Mouse (Mus musculus) liver, embryonic 14.5 days (tissue): ENCODE data around the gene Bhlhe40. TPM values are rescaled to one million over a fixed set of nuclear protein-coding genes. Genes with fewer than 3 reads are reported as not detected.

Experiments
- ATAC-seq: fragments of 200-750 bp; cut with Nextera tagmentation; 2 replicates; pipeline ENCODE4 v1.8.0; 2017; ENCODE audit warnings: moderate number of reproducible peaks, mild to moderate bottlenecking, moderate library complexity; ENCODE audit not compliant: insufficient read depth
- DNase-seq, 3 experiments: peaks; one replicate each; pipeline ENCODE4 v3.0.0-alpha.2; 2012 to 2013; ENCODE audit warnings: low read depth in 3 of 3, low spot score in 3 of 3
- H3K27ac ChIP-seq: fragments of 300-500 bp; sonication (generic); 2 replicates; pipeline ENCODE4 v1.5.1; 2014; ENCODE audit warnings: moderate library complexity, mild to moderate bottlenecking, control low read depth, inconsistent platforms
- H3K27me3 ChIP-seq: fragments of 300-500 bp; sonication (generic); 2 replicates; pipeline ENCODE4 v1.6.1; 2014; ENCODE audit warnings: mild to moderate bottlenecking, low read length, moderate library complexity; ENCODE audit not compliant: control insufficient read depth, insufficient read depth
- H3K36me3 ChIP-seq: fragments of 300-500 bp; sonication (generic); replicated peaks from 2 replicates; pipeline ENCODE4 v1.6.1; 2014; ENCODE audit warnings: low read depth; ENCODE audit not compliant: control insufficient read depth, insufficient read depth
- H3K4me1 ChIP-seq, 2 experiments: fragments of 200-500 bp in 1 of 2; fragments of 300-500 bp in 1 of 2; sonication (generic) in 1 of 2; replicated peaks; 2 replicates each; pipeline ENCODE4 v1.6.1; 2012 to 2014; ENCODE audit warnings: antibody characterized with exemption in 1 of 2, inconsistent platforms in 1 of 2, low read length in 1 of 2; ENCODE audit not compliant: control insufficient read depth in 2 of 2, insufficient read depth in 2 of 2
- H3K4me2 ChIP-seq: fragments of 300-500 bp; sonication (generic); 2 replicates; pipeline ENCODE4 v1.6.1; 2014; ENCODE audit warnings: low read depth, mild to moderate bottlenecking, control low read depth, moderate library complexity
- H3K4me3 ChIP-seq, 2 experiments: fragments of 200-500 bp in 1 of 2; fragments of 300-500 bp in 1 of 2; sonication (generic) in 1 of 2; 2 replicates each; pipeline ENCODE4 v1.5.1; 2012 to 2014; ENCODE audit warnings: low read depth in 2 of 2, low read length in 2 of 2, mild to moderate bottlenecking in 2 of 2, control low read depth in 1 of 2, inconsistent platforms in 1 of 2, moderate library complexity in 1 of 2; ENCODE audit not compliant: insufficient read depth in 1 of 2
- H3K9ac ChIP-seq: fragments of 300-500 bp; sonication (generic); replicated peaks from 2 replicates; pipeline ENCODE4 v1.6.1; 2014; ENCODE audit warnings: mild to moderate bottlenecking, control low read depth, moderate library complexity
- H3K9me3 ChIP-seq: fragments of 300-500 bp; sonication (generic); 2 replicates; pipeline ENCODE4 v1.6.1; 2016; ENCODE audit warnings: low read length, mixed read lengths; ENCODE audit not compliant: control insufficient read depth
- CTCF ChIP-seq: IDR thresholded peaks from 2 replicates; pipeline ENCODE4 v1.5.1; 2016; ENCODE audit warnings: antibody characterized with exemption, low read depth, control low read depth
- EP300 ChIP-seq: IDR thresholded peaks from 2 replicates; pipeline ENCODE4 v1.6.1; 2016; ENCODE audit warnings: antibody characterized with exemption, low read depth
- WGBS: fragments of 180-500 bp; shearing (Covaris S2); extraction: QIAGEN DNeasy Blood & Tissue Kit; methylation state at CpG from one replicate; pipeline ENCODE4 v1.1.7; 2014; ENCODE audit not compliant: insufficient replicate concordance; 5-methylcytosine and 5-hydroxymethylcytosine counted together
- polyA plus RNA-seq, 2 experiments: library from polyadenylated mRNA; depleted of rRNA in 1 of 2; stranded (reverse) in 1 of 2; unstranded in 1 of 2; fragments of >200 nt; fragmentation: Nextera tagmentation in 1 of 2; extraction: Ambion mirVana in 1 of 2; gene quantifications; 2 replicates each; pipeline versions ENCODE4 v1.2.1 to v1.2.3; 2012 to 2014

The Bhlhe40 gene
- polyA plus RNA-seq, 2 experiments: 2.3 to 5.3 TPM

- no peak for ATAC-seq
- H3K4me3 ChIP-seq: no peak overlapping the region
- no peaks in the 10 kb centered on the region for H3K27me3 ChIP-seq
- WGBS: 71% methylated on average over 12 of the region's 12 CpGs
- H3K27ac ChIP-seq: no peak overlapping the region
- H3K4me1 ChIP-seq: peaks cover 0 to 2% of the 10 kb centered on the region in 2 experiments; a peak in 1 of 4 replicates
- H3K4me2 ChIP-seq: no peak overlapping the region
- no peaks in the 10 kb centered on the region for H3K36me3 ChIP-seq
- no peak overlapping the region for H3K9ac ChIP-seq
- no peaks in the 10 kb centered on the region for H3K9me3 ChIP-seq
- TF ChIP-seq CTCF: no peak
- TF ChIP-seq EP300: no peak
- DNase-seq: no peak
These were observed 6.4 kb downstream of the Bhlhe40 start for GRCm38 (mm10) chr6:108666648-108667488.

GRCm38 (mm10) chr6:108667599-108668021, 7.2 kb downstream of the Bhlhe40 start:
- Histone ChIP-seq H3K9ac (no peak overlapping the region), H3K36me3 (no peaks in the 10 kb centered on the region), H3K4me1 (peaks cover 0 to 2% of the 10 kb centered on the region in 2 experiments; a peak in 1 of 4 replicates), H3K27me3 (no peaks in the 10 kb centered on the region), H3K4me2 (no peak overlapping the region), H3K9me3 (no peaks in the 10 kb centered on the region), H3K27ac (no peak overlapping the region), H3K4me3 (no peak overlapping the region)
- 33% methylated on average over 6 of the region's 6 CpGs for WGBS
- TF ChIP-seq EP300: no peak
- TF ChIP-seq CTCF: no peak
- ATAC-seq (no peak), DNase-seq (no peak)

DNA sequence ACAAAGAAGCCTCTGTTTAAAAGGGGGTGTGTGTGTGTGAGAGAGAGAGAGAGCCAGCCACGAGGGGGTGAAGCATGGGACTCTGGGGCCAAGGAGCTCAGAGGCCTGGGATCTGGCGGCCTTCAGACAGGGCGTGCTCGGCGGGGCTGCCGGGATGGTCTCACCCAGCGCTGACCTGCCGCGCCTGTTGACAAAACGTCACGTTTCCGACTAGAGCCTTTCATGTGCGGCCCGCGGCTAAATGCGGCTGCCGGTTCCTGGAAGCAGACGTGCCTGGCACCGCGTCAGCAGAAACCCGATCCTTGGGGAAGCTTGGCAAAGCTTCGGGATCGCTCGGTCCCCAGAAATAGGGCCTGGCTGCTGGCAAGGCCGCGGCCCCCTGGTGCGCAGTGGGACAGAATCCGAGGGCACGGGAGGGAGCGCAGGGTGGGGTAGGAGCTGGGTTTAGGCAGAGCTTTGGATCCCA, 7.9 kb downstream of the Bhlhe40 start:
- H3K4me2 ChIP-seq: peak overlapping the region; percentile 61
- no peaks in the 10 kb centered on the region for H3K9me3 ChIP-seq
- ATAC-seq (peak; percentile 44; the same call in 1 of the 2 replicates), DNase-seq (no peak)
- TF ChIP-seq CTCF: no peak
- no peak for TF ChIP-seq EP300
- no peaks in the 10 kb centered on the region for H3K36me3 ChIP-seq
- H3K27ac ChIP-seq: no peak overlapping the region
- H3K9ac ChIP-seq: no peak overlapping the region; the same call in 1 of the 2 replicates
- 5% methylated on average over 30 of the region's 30 CpGs for WGBS
- H3K4me3 ChIP-seq: peak overlapping the region in 1 of 2 experiments; percentile 18; a peak in 1 of 4 replicates
- peaks cover 0 to 2% of the 10 kb centered on the region in 2 experiments; a peak in 1 of 4 replicates for H3K4me1 ChIP-seq
- H3K27me3 ChIP-seq: no peaks in the 10 kb centered on the region

- Histone ChIP-seq H3K4me3 (no peak overlapping the region), H3K9me3 (no peaks in the 10 kb centered on the region), H3K9ac (no peak overlapping the region), H3K4me1 (peaks cover 0 to 2% of the 10 kb centered on the region in 2 experiments; a peak in 1 of 4 replicates), H3K4me2 (no peak overlapping the region), H3K36me3 (no peaks in the 10 kb centered on the region), H3K27ac (no peak overlapping the region), H3K27me3 (no peaks in the 10 kb centered on the region)
- TF ChIP-seq CTCF: no peak
- TF ChIP-seq EP300: no peak
- DNase-seq (no peak), ATAC-seq (no peak)
- 59% methylated on average over 3 of the region's 3 CpGs for WGBS
These were observed 9.8 kb downstream of the Bhlhe40 start for GRCm38 (mm10) chr6:108670276-108670675.

GRCm38 (mm10) chr6:108670821-108671220, 10.4 kb downstream of the Bhlhe40 start:
- 54% methylated on average over 3 of the region's 3 CpGs for WGBS

More at GRCm38 (mm10) chr6:108670821-108671220, 10.4 kb downstream of the Bhlhe40 start:
- no peak overlapping the region for H3K4me2 ChIP-seq
- DNase-seq (no peak), ATAC-seq (no peak)
- no peak overlapping the region for H3K4me3 ChIP-seq
- H3K9ac ChIP-seq: no peak overlapping the region
- H3K27me3 ChIP-seq: no peaks in the 10 kb centered on the region
- no peaks in the 10 kb centered on the region for H3K9me3 ChIP-seq
- H3K36me3 ChIP-seq: no peaks in the 10 kb centered on the region
- no peak for TF ChIP-seq EP300
- no peak for TF ChIP-seq CTCF
- H3K4me1 ChIP-seq: peaks cover 0 to 2% of the 10 kb centered on the region in 2 experiments; a peak in 1 of 4 replicates
- H3K27ac ChIP-seq: no peak overlapping the region
